Mouse (Mus musculus) heart, adult 11 months (tissue): ENCODE measurements at regions not wholly inside any gene's neighbourhood (a gene's known extent, or its start where the extent isn't known, plus 50 kb on each side); places are given as distances from the start of the nearest gene placed in this dataset.

Source experiments
- DNase-seq: peaks from one replicate; pipeline ENCODE4 v3.0.0; 2022

GRCm38 (mm10) chr10:106113083-106113482 lies 271.9 kb upstream of the Mettl25 start:
- no peak for DNase-seq

- DNase-seq: no peak
These were observed 273.7 kb upstream of the Mettl25 start for GRCm38 (mm10) chr10:106114743-106115486.

GRCm38 (mm10) chr10:106121826-106122225 lies 280.6 kb upstream of the Mettl25 start:
- DNase-seq: no peak

GRCm38 (mm10) chr10:106122952-106123351 lies 281.8 kb upstream of the Mettl25 start:
- peak; percentile 87 for DNase-seq

GRCm38 (mm10) chr10:106172131-106172530 lies 298.0 kb upstream of the Ppfia2 start:
- no peak for DNase-seq

GRCm38 (mm10) chr10:106174433-106174832 lies 295.7 kb upstream of the Ppfia2 start:
- DNase-seq: no peak

GRCm38 (mm10) chr10:106179651-106180050 lies 290.5 kb upstream of the Ppfia2 start:
- DNase-seq: no peak

- DNase-seq: no peak
These were observed 267.6 kb upstream of the Ppfia2 start for GRCm38 (mm10) chr10:106202566-106202965.

- no peak for DNase-seq
These were observed 245.9 kb upstream of the Ppfia2 start for GRCm38 (mm10) chr10:106224251-106224650.

GRCm38 (mm10) chr10:106242180-106242579 lies 228.0 kb upstream of the Ppfia2 start:
- DNase-seq: no peak

- no peak for DNase-seq
These were observed 216.0 kb upstream of the Ppfia2 start for GRCm38 (mm10) chr10:106254106-106254505.

GRCm38 (mm10) chr10:106259811-106260210 lies 210.3 kb upstream of the Ppfia2 start:
- no peak for DNase-seq

GRCm38 (mm10) chr10:106273335-106273734 lies 196.8 kb upstream of the Ppfia2 start:
- no peak for DNase-seq

GRCm38 (mm10) chr10:106289951-106290350 lies 180.2 kb upstream of the Ppfia2 start:
- no peak for DNase-seq

GRCm38 (mm10) chr10:106290736-106291135 lies 179.4 kb upstream of the Ppfia2 start:
- no peak for DNase-seq

- DNase-seq: no peak
These were observed 174.6 kb upstream of the Ppfia2 start for GRCm38 (mm10) chr10:106295501-106295900.

GRCm38 (mm10) chr10:106335166-106335565 lies 135.0 kb upstream of the Ppfia2 start:
- DNase-seq: no peak

GRCm38 (mm10) chr10:106351663-106352062 lies 118.5 kb upstream of the Ppfia2 start:
- DNase-seq: no peak

- DNase-seq: no peak
These were observed 94.5 kb upstream of the Ppfia2 start for GRCm38 (mm10) chr10:106375653-106376052.

- no peak for DNase-seq
These were observed 94.0 kb upstream of the Ppfia2 start for GRCm38 (mm10) chr10:106376161-106376560.

- DNase-seq: no peak
These were observed 89.5 kb upstream of the Ppfia2 start for GRCm38 (mm10) chr10:106380628-106381027.

- no peak for DNase-seq
These were observed 61.4 kb upstream of the Ppfia2 start for GRCm38 (mm10) chr10:106408705-106409104.

- no peak for DNase-seq
These were observed 57.0 kb upstream of the Ppfia2 start for GRCm38 (mm10) chr10:106413181-106413580.

GRCm38 (mm10) chr10:106414990-106415389 lies 55.1 kb upstream of the Ppfia2 start:
- no peak for DNase-seq

- DNase-seq: no peak
These were observed 53.0 kb upstream of the Ppfia2 start for GRCm38 (mm10) chr10:106417156-106417555.
